Mouse (Mus musculus): Measurements from ENCODE around the gene Tex26. TPM values are rescaled to one million over a fixed set of nuclear protein-coding genes. Genes with fewer than 3 reads are reported as not detected.

Tex26 gene
- polyA plus RNA-seq, 1 experiment from 2014 or later = 1.1 TPM

DNA sequence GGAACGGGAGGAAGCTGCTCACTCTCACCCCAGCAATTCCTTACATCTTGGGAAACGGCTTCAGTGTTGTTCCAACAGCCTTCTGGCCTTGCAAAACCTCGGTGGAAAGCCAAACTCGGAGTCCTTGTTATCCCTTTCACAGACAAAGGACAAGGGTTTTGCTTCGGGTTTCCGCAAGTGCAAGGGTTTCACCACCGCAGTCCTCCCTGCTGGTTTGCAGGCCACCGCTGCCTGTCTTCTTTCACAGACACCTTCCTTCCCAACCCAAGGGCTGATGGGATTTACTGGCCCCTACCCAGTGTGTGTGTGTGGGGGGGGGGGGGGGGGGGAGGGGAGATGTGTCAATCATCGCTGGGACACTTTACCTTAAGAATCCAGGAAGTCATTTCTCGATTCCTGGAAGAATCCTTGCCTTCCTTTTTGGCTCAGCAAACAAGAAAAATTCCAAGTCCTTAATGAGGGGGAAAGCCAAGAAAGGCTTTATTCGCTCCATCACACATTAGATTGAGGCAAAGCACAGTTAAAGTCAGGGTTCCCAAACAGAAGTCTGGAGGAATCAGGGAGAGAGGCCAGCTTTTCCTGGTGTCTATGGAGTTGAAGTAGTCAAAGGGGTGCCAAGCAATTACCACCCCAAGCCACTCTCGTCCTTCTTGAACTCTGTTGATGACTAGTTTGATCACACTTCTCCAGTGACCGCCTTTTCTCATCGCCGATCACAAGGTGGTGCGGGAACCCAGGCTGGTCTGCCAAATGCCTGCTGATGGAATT, 35.4 kb downstream of the Tex26 start:
- Histone ChIP-seq H3K36me3 (ENCODE audit: control insufficient read depth, insufficient read depth) (no peaks in the 10 kb centered on the region), H3K4me1 (replicated peaks; ENCODE audit: control insufficient read depth, insufficient read depth, low read length) (no peaks in the 10 kb centered on the region), H3K27me3 (replicated peaks; ENCODE audit: control insufficient read depth, insufficient read depth, low read length) (no peaks in the 10 kb centered on the region), H3K27ac (ENCODE audit: low read length) (0 out of 2 replicates have a peak overlapping the region, but pooled peaks have one; percentile 1), H3K4me2 (ENCODE audit: low read length) (no peak overlapping the region), H3K4me3 (replicated peaks; ENCODE audit: low read length) (no peak overlapping the region), H3K9me3 (ENCODE audit: control insufficient read depth, low read length) (peaks cover 6% of the 10 kb centered on the region; the same call in 1 of the 2 replicates), H3K9ac (replicated peaks; ENCODE audit: low read depth, low read length) (no peak overlapping the region)
- 63% methylated on average over 16 of the region's 16 CpGs for WGBS
- peak; percentile 63 for ATAC-seq

DNA sequence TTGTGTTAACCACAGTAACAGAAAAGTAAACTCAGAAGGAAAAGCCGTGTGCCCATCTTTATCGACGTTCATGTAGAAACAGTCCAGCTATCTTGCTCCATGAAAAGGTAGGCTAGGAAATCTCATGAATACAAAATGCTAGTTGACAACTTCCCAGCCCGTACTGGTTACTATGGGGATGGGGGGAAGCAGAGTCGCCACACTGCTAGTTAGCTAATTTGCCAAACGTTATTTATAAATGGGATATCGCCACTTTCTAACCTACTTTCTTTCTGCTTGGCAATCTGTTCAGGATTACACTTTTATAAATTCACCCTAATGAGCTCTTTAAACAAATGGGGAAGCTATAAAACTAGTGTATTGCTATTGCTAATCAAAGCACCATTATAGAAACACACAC, 42.5 kb downstream of the Tex26 start:
- Histone ChIP-seq H3K4me2 (ENCODE audit: low read length) (no peak overlapping the region), H3K36me3 (ENCODE audit: control insufficient read depth, insufficient read depth) (no peaks in the 10 kb centered on the region), H3K9me3 (ENCODE audit: control insufficient read depth, low read length) (no peaks in the 10 kb centered on the region), H3K27me3 (replicated peaks; ENCODE audit: control insufficient read depth, insufficient read depth, low read length) (no peaks in the 10 kb centered on the region), H3K9ac (replicated peaks; ENCODE audit: low read depth, low read length) (no peak overlapping the region), H3K4me3 (replicated peaks; ENCODE audit: low read length) (no peak overlapping the region), H3K4me1 (replicated peaks; ENCODE audit: control insufficient read depth, insufficient read depth, low read length) (no peaks in the 10 kb centered on the region; the same call in 1 of the 2 replicates), H3K27ac (ENCODE audit: low read length) (no peak overlapping the region)
- no peak for ATAC-seq
- 63% methylated on average over 7 of the region's 7 CpGs for WGBS

DNA sequence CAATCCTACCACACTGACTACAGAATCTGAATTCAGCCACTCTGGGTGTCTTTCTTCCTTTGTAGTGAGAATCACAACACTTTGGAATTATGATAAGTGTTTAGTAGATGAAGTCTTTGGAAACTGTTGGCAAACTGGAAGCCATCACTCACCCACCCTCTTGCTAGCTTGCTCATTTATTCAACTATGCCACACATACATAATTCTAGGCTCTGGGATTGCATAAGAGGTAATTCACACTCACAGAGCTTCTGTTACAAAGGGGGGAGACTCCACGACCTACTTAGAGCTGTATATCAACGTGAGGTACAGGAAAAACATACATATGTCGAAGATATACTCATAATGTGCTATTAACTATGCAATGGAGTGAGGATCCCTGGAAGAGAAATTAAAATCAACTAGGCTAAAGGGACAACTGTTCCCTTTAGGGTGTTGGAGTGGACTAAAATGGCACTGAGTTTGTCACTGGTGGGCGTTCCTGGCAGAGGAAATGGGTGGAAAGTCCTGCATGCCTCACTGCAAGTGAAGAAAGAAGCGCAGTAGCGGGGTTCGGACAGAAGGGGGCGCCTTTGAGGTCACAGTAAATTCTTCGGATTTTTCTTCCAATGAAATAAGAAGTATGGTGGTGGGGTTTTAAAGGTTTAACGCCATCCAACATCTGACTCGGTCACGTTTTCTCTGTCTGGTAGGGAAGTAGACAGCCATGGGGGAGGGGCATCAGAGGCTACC, 44.0 kb downstream of the Tex26 start:
- Histone ChIP-seq H3K36me3 (ENCODE audit: control insufficient read depth, insufficient read depth) (no peaks in the 10 kb centered on the region), H3K27ac (ENCODE audit: low read length) (no peak overlapping the region), H3K27me3 (replicated peaks; ENCODE audit: control insufficient read depth, insufficient read depth, low read length) (no peaks in the 10 kb centered on the region), H3K9ac (replicated peaks; ENCODE audit: low read depth, low read length) (no peak overlapping the region), H3K4me3 (replicated peaks; ENCODE audit: low read length) (no peak overlapping the region), H3K4me2 (ENCODE audit: low read length) (no peak overlapping the region), H3K4me1 (replicated peaks; ENCODE audit: control insufficient read depth, insufficient read depth, low read length) (peaks cover 9% of the 10 kb centered on the region), H3K9me3 (ENCODE audit: control insufficient read depth, low read length) (no peaks in the 10 kb centered on the region)
- no peak for ATAC-seq
- WGBS = 68% methylated on average over 12 of the region's 12 CpGs

DNA sequence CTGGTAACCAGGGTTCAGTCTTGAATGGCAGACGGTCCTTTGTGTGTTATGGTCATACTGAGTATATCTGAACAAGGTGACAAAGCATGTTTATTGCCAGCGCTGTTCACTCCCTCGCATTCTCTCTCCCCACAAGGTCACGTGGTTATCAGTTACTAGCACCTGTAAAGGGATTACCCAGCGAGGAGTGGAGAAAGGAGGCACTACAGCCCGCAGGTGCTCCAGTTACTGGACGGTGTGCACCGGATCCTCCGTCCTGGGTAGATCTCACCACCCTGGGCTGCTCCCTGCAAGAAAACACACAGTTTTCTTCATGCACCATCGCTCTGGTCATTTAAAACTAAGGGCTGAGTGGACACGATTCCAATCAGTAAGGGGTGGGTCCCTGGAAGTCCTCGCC, 44.8 kb downstream of the Tex26 start:
- 83% methylated on average over 12 of the region's 12 CpGs for WGBS
- ATAC-seq = no peak

GRCm38 (mm10) chr5:149485447-149485846, 46.0 kb downstream of the Tex26 start:
- Histone ChIP-seq H3K4me2 (ENCODE audit: low read length) (no peak overlapping the region), H3K4me3 (replicated peaks; ENCODE audit: low read length) (no peak overlapping the region), H3K9ac (replicated peaks; ENCODE audit: low read depth, low read length) (no peak overlapping the region), H3K27me3 (replicated peaks; ENCODE audit: control insufficient read depth, insufficient read depth, low read length) (no peaks in the 10 kb centered on the region), H3K4me1 (replicated peaks; ENCODE audit: control insufficient read depth, insufficient read depth, low read length) (peaks cover 26% of the 10 kb centered on the region), H3K27ac (ENCODE audit: low read length) (no peak overlapping the region), H3K9me3 (ENCODE audit: control insufficient read depth, low read length) (no peaks in the 10 kb centered on the region), H3K36me3 (ENCODE audit: control insufficient read depth, insufficient read depth) (no peaks in the 10 kb centered on the region)
- no peak for ATAC-seq
- WGBS = 86% methylated on average over 6 of the region's 6 CpGs

More for the DNA sequence above, 44.8 kb downstream of the Tex26 start:
- H3K4me2 ChIP-seq (ENCODE audit: low read length) = no peak overlapping the region
- no peak overlapping the region for H3K27ac ChIP-seq (ENCODE audit: low read length)
- H3K36me3 ChIP-seq (ENCODE audit: control insufficient read depth, insufficient read depth) = no peaks in the 10 kb centered on the region
- H3K9me3 ChIP-seq (ENCODE audit: control insufficient read depth, low read length) = no peaks in the 10 kb centered on the region
- no peak overlapping the region for H3K4me3 ChIP-seq (replicated peaks; ENCODE audit: low read length)
- peaks cover 14% of the 10 kb centered on the region for H3K4me1 ChIP-seq (replicated peaks; ENCODE audit: control insufficient read depth, insufficient read depth, low read length)
- H3K27me3 ChIP-seq (replicated peaks; ENCODE audit: control insufficient read depth, insufficient read depth, low read length) = no peaks in the 10 kb centered on the region
- no peak overlapping the region for H3K9ac ChIP-seq (replicated peaks; ENCODE audit: low read depth, low read length)

DNA sequence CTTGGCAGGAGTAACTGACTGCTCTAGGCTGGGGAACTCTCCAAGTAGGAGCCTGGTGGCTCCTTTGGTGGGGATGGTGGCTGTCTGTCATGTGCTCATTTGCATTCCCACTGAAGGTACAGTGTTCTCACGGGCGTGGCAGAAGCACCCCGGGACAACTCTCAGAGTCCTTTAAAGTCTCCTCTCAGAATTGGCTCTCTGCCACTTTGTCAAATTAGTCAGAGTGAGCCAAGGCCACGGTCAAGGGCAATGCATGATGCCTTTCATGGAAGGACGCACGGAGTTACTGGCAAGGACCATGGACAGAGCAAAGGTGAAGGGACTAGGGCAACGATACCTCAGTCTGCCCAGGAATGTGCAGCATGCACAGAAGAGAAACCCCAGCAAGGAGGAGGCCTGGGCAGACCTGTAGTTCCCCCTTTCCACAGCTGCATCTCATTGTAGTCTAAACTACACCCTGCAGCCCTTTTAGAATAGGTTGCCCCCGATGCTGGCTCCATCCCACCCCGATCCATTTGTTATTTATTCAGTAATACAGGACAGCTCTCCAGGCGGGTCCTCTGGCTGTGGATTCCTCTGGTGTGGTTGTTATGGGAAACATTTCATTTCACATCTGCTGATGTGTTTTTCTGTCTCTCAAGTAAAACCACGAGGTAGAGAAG, 49.0 kb downstream of the Tex26 start:
- Histone ChIP-seq H3K36me3 (ENCODE audit: control insufficient read depth, insufficient read depth) (no peaks in the 10 kb centered on the region), H3K9me3 (ENCODE audit: control insufficient read depth, low read length) (no peaks in the 10 kb centered on the region), H3K27ac (ENCODE audit: low read length) (peak overlapping the region; percentile 93), H3K9ac (replicated peaks; ENCODE audit: low read depth, low read length) (peak overlapping the region; percentile 40), H3K27me3 (replicated peaks; ENCODE audit: control insufficient read depth, insufficient read depth, low read length) (no peaks in the 10 kb centered on the region), H3K4me1 (replicated peaks; ENCODE audit: control insufficient read depth, insufficient read depth, low read length) (peaks cover 33% of the 10 kb centered on the region), H3K4me3 (replicated peaks; ENCODE audit: low read length) (no peak overlapping the region), H3K4me2 (ENCODE audit: low read length) (peak overlapping the region; percentile 50)
- WGBS = 3% methylated on average over 11 of the region's 11 CpGs
- peak; percentile 68 for ATAC-seq

DNA sequence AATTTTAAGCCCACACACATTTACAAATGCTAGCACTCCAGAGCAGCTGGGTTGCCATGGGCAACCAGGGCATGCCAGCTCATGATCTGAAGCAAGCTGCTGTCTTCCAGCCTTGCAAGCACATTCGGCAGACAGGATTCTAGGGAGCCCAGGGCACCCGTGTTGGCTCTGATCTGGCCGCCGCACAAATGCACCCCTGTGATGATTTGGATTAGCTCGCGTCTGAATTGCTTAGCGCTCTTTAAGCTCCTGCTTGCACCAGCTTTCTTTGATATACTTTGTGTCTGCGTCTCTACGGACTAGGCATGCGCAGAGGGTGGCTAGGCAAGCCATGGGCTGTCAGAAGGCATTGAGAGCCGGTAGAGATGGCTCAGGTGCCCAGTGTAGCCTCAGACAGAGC, 49.7 kb downstream of the Tex26 start:
- H3K27ac ChIP-seq (ENCODE audit: low read length) = peak overlapping the region; percentile 93
- 5% methylated on average over 11 of the region's 11 CpGs for WGBS
- peak overlapping the region; percentile 50 for H3K4me2 ChIP-seq (ENCODE audit: low read length)

DNA sequence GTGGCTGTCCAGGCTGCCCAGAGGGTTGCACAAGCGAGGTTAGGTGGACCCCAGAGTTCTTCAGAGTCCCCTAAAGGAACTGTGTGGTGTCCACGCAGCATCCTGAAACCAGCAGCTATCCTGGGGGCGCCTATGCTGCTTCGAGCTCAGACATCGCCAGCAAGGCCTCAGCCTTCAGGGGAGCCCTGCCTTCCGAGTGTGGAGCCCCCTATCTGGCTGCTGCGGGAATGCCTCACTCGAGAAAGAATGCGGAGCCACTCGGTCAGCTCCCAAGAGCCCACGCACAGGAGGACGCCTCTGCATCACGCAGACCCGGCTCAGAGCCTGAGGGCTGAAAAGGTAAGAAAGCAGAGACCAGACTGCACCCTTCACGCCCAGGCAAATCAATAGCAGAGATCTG, 50.8 kb downstream of the Tex26 start:
- no peaks in the 10 kb centered on the region for H3K36me3 ChIP-seq (ENCODE audit: control insufficient read depth, insufficient read depth)
- H3K27ac ChIP-seq (ENCODE audit: low read length) = peak overlapping the region; percentile 93
- no peak overlapping the region for H3K4me3 ChIP-seq (replicated peaks; ENCODE audit: low read length)
- H3K27me3 ChIP-seq (replicated peaks; ENCODE audit: control insufficient read depth, insufficient read depth, low read length) = no peaks in the 10 kb centered on the region
- H3K4me1 ChIP-seq (replicated peaks; ENCODE audit: control insufficient read depth, insufficient read depth, low read length) = peaks cover 35% of the 10 kb centered on the region
- H3K9ac ChIP-seq (replicated peaks; ENCODE audit: low read depth, low read length) = no peak overlapping the region
- no peak for ATAC-seq
- no peaks in the 10 kb centered on the region for H3K9me3 ChIP-seq (ENCODE audit: control insufficient read depth, low read length)
- WGBS = 56% methylated on average over 15 of the region's 15 CpGs
- H3K4me2 ChIP-seq (ENCODE audit: low read length) = no peak overlapping the region

More for the DNA sequence above, 49.7 kb downstream of the Tex26 start:
- Histone ChIP-seq H3K4me3 (replicated peaks; ENCODE audit: low read length) (peak overlapping the region; percentile 32), H3K4me1 (replicated peaks; ENCODE audit: control insufficient read depth, insufficient read depth, low read length) (peaks cover 33% of the 10 kb centered on the region), H3K27me3 (replicated peaks; ENCODE audit: control insufficient read depth, insufficient read depth, low read length) (no peaks in the 10 kb centered on the region), H3K9me3 (ENCODE audit: control insufficient read depth, low read length) (no peaks in the 10 kb centered on the region), H3K9ac (replicated peaks; ENCODE audit: low read depth, low read length) (peak overlapping the region; percentile 54), H3K36me3 (ENCODE audit: control insufficient read depth, insufficient read depth) (no peaks in the 10 kb centered on the region)
- ATAC-seq = peak; percentile 94

- 3% methylated on average over 6 of the region's 6 CpGs for WGBS
- peak overlapping the region; percentile 18; the same call in 1 of the 2 replicates for H3K9ac ChIP-seq (replicated peaks; ENCODE audit: low read depth, low read length)
- H3K27me3 ChIP-seq (replicated peaks; ENCODE audit: control insufficient read depth, insufficient read depth, low read length) = no peaks in the 10 kb centered on the region
- peak; percentile 67 for ATAC-seq
- H3K4me2 ChIP-seq (ENCODE audit: low read length) = no peak overlapping the region
- no peak overlapping the region for H3K4me3 ChIP-seq (replicated peaks; ENCODE audit: low read length)
- H3K9me3 ChIP-seq (ENCODE audit: control insufficient read depth, low read length) = no peaks in the 10 kb centered on the region
- H3K36me3 ChIP-seq (ENCODE audit: control insufficient read depth, insufficient read depth) = no peaks in the 10 kb centered on the region
- peaks cover 32% of the 10 kb centered on the region for H3K4me1 ChIP-seq (replicated peaks; ENCODE audit: control insufficient read depth, insufficient read depth, low read length)
- H3K27ac ChIP-seq (ENCODE audit: low read length) = peak overlapping the region; percentile 93
Observed at GRCm38 (mm10) chr5:149495655-149496054, 56.2 kb downstream of the Tex26 start.

Data from forebrain, embryonic 16.5 days (tissue).